Mouse (Mus musculus): ENCODE results near the gene Scn3a.

DNA sequence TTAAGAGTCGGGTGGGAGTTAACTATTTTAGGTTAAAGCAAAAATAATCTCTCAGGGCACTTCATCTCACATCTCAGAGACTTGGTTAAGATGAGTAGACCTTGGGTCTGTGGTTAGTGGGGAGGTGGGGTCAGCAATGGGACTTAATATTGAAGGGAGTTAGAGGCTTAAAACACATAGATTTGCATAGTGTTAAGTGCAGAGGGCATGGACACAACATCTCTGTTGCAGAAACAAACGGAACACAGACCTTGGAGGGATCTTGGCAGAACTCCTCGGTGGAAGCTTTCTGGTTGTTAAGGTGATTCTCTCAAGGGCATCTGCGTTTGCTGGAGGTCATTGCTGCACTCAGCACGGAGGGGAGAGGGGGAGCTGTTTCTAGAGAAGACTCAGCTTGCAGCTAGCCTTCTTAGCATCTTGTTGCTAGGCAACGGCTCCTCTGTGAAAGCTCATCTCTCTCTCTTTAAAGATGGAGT, 152.6 kb downstream of the Scn3a start:
- TF ChIP-seq POLR2A (IDR thresholded peaks at IDR 0.05; ENCODE audit: borderline replicate concordance, extremely low read depth, low read depth, low read length) (no peak), CTCF (IDR thresholded peaks at IDR 0.05; ENCODE audit: insufficient read depth, low read length) (no peak)

All from lung, adult 2 months (tissue).